Mouse (Mus musculus): ENCODE results near the gene Mars.

DNA sequence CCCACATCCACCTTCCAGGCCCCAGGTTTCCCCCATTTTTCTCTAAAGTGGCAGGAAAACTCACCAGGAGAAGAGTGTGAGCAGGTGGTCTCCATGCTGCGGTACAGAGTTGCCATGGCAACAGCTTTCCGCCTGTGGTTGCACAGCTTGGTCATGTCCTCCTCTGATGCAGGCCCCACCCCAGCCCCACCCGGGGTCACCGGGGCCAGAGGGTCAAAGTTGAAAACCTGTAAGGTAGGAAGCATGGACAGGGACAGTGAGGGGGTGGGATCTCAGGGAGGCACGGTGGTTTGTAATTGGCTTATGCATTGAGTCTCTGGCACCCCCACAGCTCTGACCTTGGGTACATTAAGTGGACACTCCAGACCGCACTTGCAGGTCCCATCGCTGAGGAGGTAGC, 24.9 kb downstream of the Mars start:
- TF ChIP-seq ZKSCAN1 (IDR thresholded peaks at IDR 0.05; ENCODE audit: borderline replicate concordance, low read depth, low read length) (no peak), POLR2A (IDR thresholded peaks at IDR 0.05; ENCODE audit: low read depth, low read length) (no peak), TBP (conservative IDR thresholded peaks at IDR 0.05; ENCODE audit: low read depth, low read length) (no peak), HCFC1 (IDR thresholded peaks at IDR 0.05; ENCODE audit: low read depth, low read length) (no peak), CTCF (conservative IDR thresholded peaks at IDR 0.05 in 1 of 2, IDR thresholded peaks at IDR 0.05 in 1 of 2; ENCODE audit: low read depth in 2 of 2, low read length in 2 of 2) (no peak), ZMIZ1 (IDR thresholded peaks at IDR 0.05; ENCODE audit: low read depth, low read length) (no peak), CHD1 (IDR thresholded peaks at IDR 0.05; ENCODE audit: low read depth, low read length) (no peak), MYC (IDR thresholded peaks at IDR 0.05; ENCODE audit: low read depth, low read length) (no peak), NRF1 (IDR thresholded peaks at IDR 0.05; ENCODE audit: low read depth, low read length) (no peak), CHD2 (IDR thresholded peaks at IDR 0.05; ENCODE audit: low read length) (no peak)

Measured in CH12.LX (cell line).